Mouse (Mus musculus): Measurements from ENCODE around the gene Cbx4. TPM values are rescaled to one million over a fixed set of nuclear protein-coding genes. Genes with fewer than 3 reads are reported as not detected.
"Not testable (repeated sequence)": the region's sequence is repeated elsewhere in the genome, so short reads cannot be mapped to it uniquely, and the experiment has no call there.

Cbx4 gene
- total RNA-seq, 2 experiments from 2014 or later: 15.3 to 18.4 TPM

- peak; percentile 67 for ATAC-seq (ENCODE audit: poor library complexity, severe bottlenecking)
These were observed 25.3 kb upstream of the Cbx4 start for GRCm38 (mm10) chr11:119111345-119111744.

- ATAC-seq (ENCODE audit: poor library complexity, severe bottlenecking): no peak
These were observed 23.5 kb upstream of the Cbx4 start for GRCm38 (mm10) chr11:119109415-119110071.

GRCm38 (mm10) chr11:119108573-119109263 lies 22.7 kb upstream of the Cbx4 start:
- ATAC-seq (ENCODE audit: poor library complexity, severe bottlenecking): no peak

- ATAC-seq (ENCODE audit: poor library complexity, severe bottlenecking): no peak
These were observed 20.3 kb upstream of the Cbx4 start for GRCm38 (mm10) chr11:119106289-119106688.

GRCm38 (mm10) chr11:119105748-119106147 lies 19.7 kb upstream of the Cbx4 start:
- no peak for ATAC-seq (ENCODE audit: poor library complexity, severe bottlenecking)

- no peak for ATAC-seq (ENCODE audit: poor library complexity, severe bottlenecking)
These were observed 19.1 kb upstream of the Cbx4 start for GRCm38 (mm10) chr11:119105071-119105609.

GRCm38 (mm10) chr11:119103991-119104390 lies 18.0 kb upstream of the Cbx4 start:
- ATAC-seq (ENCODE audit: poor library complexity, severe bottlenecking): no peak

GRCm38 (mm10) chr11:119100355-119100754 lies 14.3 kb upstream of the Cbx4 start:
- ATAC-seq (ENCODE audit: poor library complexity, severe bottlenecking): not testable (repeated sequence)

GRCm38 (mm10) chr11:119098202-119098601 lies 12.2 kb upstream of the Cbx4 start:
- no peak for ATAC-seq (ENCODE audit: poor library complexity, severe bottlenecking)

GRCm38 (mm10) chr11:119095441-119095840 lies 9.4 kb upstream of the Cbx4 start:
- ATAC-seq (ENCODE audit: poor library complexity, severe bottlenecking): no peak

- ATAC-seq (ENCODE audit: poor library complexity, severe bottlenecking): peak; percentile 11; the same call in 1 of the 2 replicates
These were observed 7.3 kb upstream of the Cbx4 start for GRCm38 (mm10) chr11:119093322-119093721.

GRCm38 (mm10) chr11:119092286-119092685 lies 6.3 kb upstream of the Cbx4 start:
- no peak for ATAC-seq (ENCODE audit: poor library complexity, severe bottlenecking)

- peak; percentile 54 for ATAC-seq (ENCODE audit: poor library complexity, severe bottlenecking)
These were observed 5.6 kb upstream of the Cbx4 start for GRCm38 (mm10) chr11:119091598-119091991.

GRCm38 (mm10) chr11:119090961-119091597 lies 5.1 kb upstream of the Cbx4 start:
- 0 out of 2 replicates have a peak, but pooled peaks have one; percentile 8 for ATAC-seq (ENCODE audit: poor library complexity, severe bottlenecking)

- ATAC-seq (ENCODE audit: poor library complexity, severe bottlenecking): no peak
These were observed 4.3 kb upstream of the Cbx4 start for GRCm38 (mm10) chr11:119090076-119090960.

- no peak for ATAC-seq (ENCODE audit: poor library complexity, severe bottlenecking)
These were observed 3.4 kb upstream of the Cbx4 start for GRCm38 (mm10) chr11:119089235-119090075.

- no peak for ATAC-seq (ENCODE audit: poor library complexity, severe bottlenecking)
These were observed 2.6 kb upstream of the Cbx4 start for GRCm38 (mm10) chr11:119088391-119089234.

GRCm38 (mm10) chr11:119087301-119088082 lies 1.5 kb upstream of the Cbx4 start:
- ATAC-seq (ENCODE audit: poor library complexity, severe bottlenecking): peak; percentile 9

All from megakaryocyte, adult 5-6 weeks (primary cell).